Mouse (Mus musculus) myocyte (in vitro differentiated cells): Measurements from ENCODE around the gene Slc35b2. TPM values are rescaled to one million over a fixed set of nuclear protein-coding genes. Genes with fewer than 3 reads are reported as not detected.

Experiments used
- H3K27me3 ChIP-seq: one replicate; pipeline ENCODE4 v1.6.1; 2011; ENCODE audit not compliant: control insufficient read depth, insufficient read depth, insufficient read length
- H3K36me3 ChIP-seq: one replicate; pipeline ENCODE4 v1.6.1; 2011; ENCODE audit not compliant: control insufficient read depth, insufficient read depth
- H3K4me2 ChIP-seq: one replicate; pipeline ENCODE4 v1.6.1; 2011; ENCODE audit warnings: low read depth, control low read depth
- H3K4me3 ChIP-seq: one replicate; pipeline ENCODE4 v1.5.1; 2011; ENCODE audit warnings: mild to moderate bottlenecking, control low read depth, moderate library complexity
- H3K79me2 ChIP-seq: one replicate; pipeline ENCODE4 v1.6.1; 2011; ENCODE audit not compliant: control insufficient read depth, insufficient read depth
- H3ac ChIP-seq: one replicate; pipeline ENCODE4 v1.6.1; 2011; ENCODE audit not compliant: control insufficient read depth, insufficient read length
- CEBPB ChIP-seq: IDR thresholded peaks from 2 replicates; pipeline ENCODE4 v1.6.1; 2011; ENCODE audit warnings: mild to moderate bottlenecking, moderate library complexity; ENCODE audit not compliant: poor library complexity, insufficient read depth, severe bottlenecking
- E2F4 ChIP-seq: IDR thresholded peaks from one replicate; pipeline ENCODE4 v1.6.1; 2011; ENCODE audit warnings: mild to moderate bottlenecking, control low read depth, moderate library complexity; ENCODE audit not compliant: insufficient read depth
- MAX ChIP-seq: IDR thresholded peaks from one replicate; pipeline ENCODE4 v1.6.1; 2011; ENCODE audit warnings: low read depth, mild to moderate bottlenecking, control low read depth
- MYOD1 ChIP-seq, 3 experiments: IDR thresholded peaks; one replicate each; pipeline ENCODE4 v1.6.1; 2011; ENCODE audit warnings: control low read depth in 2 of 3, low read depth in 2 of 3, mild to moderate bottlenecking in 2 of 3, moderate library complexity in 1 of 3; ENCODE audit not compliant: insufficient read length in 2 of 3, control insufficient read depth in 1 of 3
- MYOG ChIP-seq, 3 experiments: IDR thresholded peaks; one replicate each; pipeline ENCODE4 v1.6.1; 2011; ENCODE audit warnings: control low read depth in 2 of 3, low read depth in 2 of 3, mild to moderate bottlenecking in 2 of 3; ENCODE audit not compliant: insufficient read length in 2 of 3, control insufficient read depth in 1 of 3, insufficient read depth in 1 of 3
- POLR2A ChIP-seq: IDR thresholded peaks from one replicate; pipeline ENCODE4 v1.6.1; 2011; ENCODE audit warnings: low read depth, mild to moderate bottlenecking, control low read depth, moderate library complexity; ENCODE audit not compliant: insufficient read length
- POLR2AphosphoS2 ChIP-seq: IDR thresholded peaks from one replicate; pipeline ENCODE4 v1.6.1; 2011; ENCODE audit warnings: low read depth, control low read depth; ENCODE audit not compliant: insufficient read length
- REST ChIP-seq: IDR thresholded peaks from one replicate; pipeline ENCODE4 v1.6.1; 2011; ENCODE audit warnings: mild to moderate bottlenecking, control low read depth, moderate library complexity; ENCODE audit not compliant: insufficient read depth, insufficient read length
- SRF ChIP-seq: IDR thresholded peaks from one replicate; pipeline ENCODE4 v1.6.1; 2011; ENCODE audit warnings: low read depth; ENCODE audit not compliant: control insufficient read depth, insufficient read length
- TCF12 ChIP-seq: IDR thresholded peaks from one replicate; pipeline ENCODE4 v1.6.1; 2011; ENCODE audit warnings: mild to moderate bottlenecking, control low read depth; ENCODE audit not compliant: poor library complexity, insufficient read depth, severe bottlenecking
- TCF3 ChIP-seq: IDR thresholded peaks from one replicate; pipeline ENCODE4 v1.6.1; 2011; ENCODE audit warnings: low read depth, control low read depth; ENCODE audit not compliant: insufficient read length
- USF1 ChIP-seq: IDR thresholded peaks from one replicate; pipeline ENCODE4 v1.6.1; 2011; ENCODE audit warnings: low read depth, mild to moderate bottlenecking, control low read depth, moderate library complexity
- polyA plus RNA-seq: library from polyadenylated mRNA; unstranded; fragments of >200 nt; fragmentation: generic; extraction: Trizol; gene quantifications from one replicate; pipeline ENCODE4 v1.2.1, GENCODE M21; 2012; ENCODE audit warnings: missing spikeins

Gene Slc35b2
- polyA plus RNA-seq, 1 experiment: 80.1 TPM

- no peaks in the 10 kb centered on the region for H3K27me3 ChIP-seq
Measured at GRCm38 (mm10) chr17:45579554-45579953, 15.9 kb downstream of the Slc35b2 start.

GRCm38 (mm10) chr17:45580958-45581477, 17.3 kb downstream of the Slc35b2 start:
- H3K4me3 ChIP-seq: no peak overlapping the region
- no peaks in the 10 kb centered on the region for H3K27me3 ChIP-seq
- H3K36me3 ChIP-seq: peaks cover 13% of the 10 kb centered on the region
- H3K79me2 ChIP-seq: no peaks in the 10 kb centered on the region
- no peak overlapping the region for H3ac ChIP-seq
- peak overlapping the region; percentile 73 for H3K4me2 ChIP-seq
- TF ChIP-seq MYOG (IDR thresholded peaks at IDR 0.05; ENCODE audit: control insufficient read depth in 1 of 3, insufficient read depth in 1 of 3, insufficient read length in 2 of 3, low read depth in 2 of 3): peak; percentile 45 to 94 (median 82)
- TF ChIP-seq TCF3: peak; percentile 26
- no peak for TF ChIP-seq CEBPB
- TF ChIP-seq TCF12: peak; percentile 89
- no peak for TF ChIP-seq REST
- TF ChIP-seq POLR2AphosphoS2: peak; percentile 28
- peak; percentile 57 to 86 (median 81) for TF ChIP-seq MYOD1 (IDR thresholded peaks at IDR 0.05; ENCODE audit: control insufficient read depth in 1 of 3, insufficient read length in 2 of 3, low read depth in 2 of 3)

More at GRCm38 (mm10) chr17:45579554-45579953, 15.9 kb downstream of the Slc35b2 start:
- H3K4me3 ChIP-seq: no peak overlapping the region
- TF ChIP-seq TCF3 (no peak), POLR2A (no peak), MYOG (IDR thresholded peaks at IDR 0.05; ENCODE audit: control insufficient read depth in 1 of 3, insufficient read depth in 1 of 3, insufficient read length in 2 of 3, low read depth in 2 of 3) (no peak), MAX (no peak), SRF (no peak), USF1 (no peak), MYOD1 (IDR thresholded peaks at IDR 0.05; ENCODE audit: control insufficient read depth in 1 of 3, insufficient read length in 2 of 3, low read depth in 2 of 3) (no peak), E2F4 (no peak), REST (no peak), TCF12 (no peak), CEBPB (no peak), POLR2AphosphoS2 (no peak)
- H3K79me2 ChIP-seq: no peaks in the 10 kb centered on the region
- H3K36me3 ChIP-seq: no peaks in the 10 kb centered on the region
- no peak overlapping the region for H3K4me2 ChIP-seq
- H3ac ChIP-seq: no peak overlapping the region

- no peak overlapping the region for H3K4me3 ChIP-seq
- TF ChIP-seq REST: no peak
- TF ChIP-seq POLR2AphosphoS2: peak; percentile 19
- H3K79me2 ChIP-seq: no peaks in the 10 kb centered on the region
- H3ac ChIP-seq: no peak overlapping the region
- peaks cover 18% of the 10 kb centered on the region for H3K36me3 ChIP-seq
- peak overlapping the region; percentile 73 for H3K4me2 ChIP-seq
- no peaks in the 10 kb centered on the region for H3K27me3 ChIP-seq
Measured at GRCm38 (mm10) chr17:45581567-45581983, 17.9 kb downstream of the Slc35b2 start.

GRCm38 (mm10) chr17:45582188-45582587, 18.5 kb downstream of the Slc35b2 start:
- H3ac ChIP-seq: no peak overlapping the region
- TF ChIP-seq USF1: no peak
- TF ChIP-seq POLR2AphosphoS2: no peak
- TF ChIP-seq POLR2A: no peak
- TF ChIP-seq TCF3: no peak
- TF ChIP-seq CEBPB: no peak
- no peak for TF ChIP-seq SRF
- no peak for TF ChIP-seq MYOD1 (IDR thresholded peaks at IDR 0.05; ENCODE audit: control insufficient read depth in 1 of 3, insufficient read length in 2 of 3, low read depth in 2 of 3)
- no peak overlapping the region for H3K4me3 ChIP-seq
- no peaks in the 10 kb centered on the region for H3K27me3 ChIP-seq
- peaks cover 24% of the 10 kb centered on the region for H3K36me3 ChIP-seq
- H3K79me2 ChIP-seq: no peaks in the 10 kb centered on the region
- no peak overlapping the region for H3K4me2 ChIP-seq

- Histone ChIP-seq H3K79me2 (no peaks in the 10 kb centered on the region), H3K27me3 (no peaks in the 10 kb centered on the region), H3K36me3 (peaks cover 28% of the 10 kb centered on the region), H3K4me2 (peak overlapping the region; percentile 8), H3ac (no peak overlapping the region), H3K4me3 (no peak overlapping the region)
- no peak for TF ChIP-seq SRF
Measured at GRCm38 (mm10) chr17:45582715-45583355, 19.2 kb downstream of the Slc35b2 start.
